Mouse (Mus musculus) embryonic facial prominence, embryonic 15.5 days (tissue): ENCODE results near the gene Aym1. TPM values are rescaled to one million over a fixed set of nuclear protein-coding genes. Genes with fewer than 3 reads are reported as not detected.

Experiments used
- ATAC-seq: fragments of 200-750 bp; cut with Nextera tagmentation; 2 replicates; pipeline ENCODE4 v1.8.0; 2017; ENCODE audit warnings: low read depth, moderate TSS enrichment; ENCODE audit not compliant: insufficient number of reproducible peaks, low FRiP score, low TSS enrichment
- H3K27ac ChIP-seq: fragments of 300-500 bp; sonication (generic); replicated peaks from 2 replicates; pipeline ENCODE4 v1.5.1; 2015; ENCODE audit warnings: mild to moderate bottlenecking, inconsistent platforms
- H3K27me3 ChIP-seq: fragments of 300-500 bp; sonication (generic); 2 replicates; pipeline ENCODE4 v1.6.1; 2015; ENCODE audit warnings: inconsistent platforms
- H3K36me3 ChIP-seq: fragments of 300-500 bp; sonication (generic); 2 replicates; pipeline ENCODE4 v1.6.1; 2015; ENCODE audit warnings: mild to moderate bottlenecking, inconsistent platforms
- H3K4me1 ChIP-seq: fragments of 300-500 bp; sonication (generic); 2 replicates; pipeline ENCODE4 v1.6.1; 2015; ENCODE audit warnings: inconsistent platforms
- H3K4me2 ChIP-seq: fragments of 300-500 bp; sonication (generic); replicated peaks from 2 replicates; pipeline ENCODE4 v1.6.1; 2015; ENCODE audit warnings: mild to moderate bottlenecking, inconsistent platforms
- H3K4me3 ChIP-seq: fragments of 300-500 bp; sonication (generic); replicated peaks from 2 replicates; pipeline ENCODE4 v1.5.1; 2015; ENCODE audit warnings: mild to moderate bottlenecking, inconsistent platforms
- H3K9ac ChIP-seq: fragments of 300-500 bp; sonication (generic); 2 replicates; pipeline ENCODE4 v1.6.1; 2015; ENCODE audit warnings: inconsistent platforms
- H3K9me3 ChIP-seq: fragments of 300-500 bp; sonication (generic); replicated peaks from 2 replicates; pipeline ENCODE4 v1.6.1; 2016; ENCODE audit warnings: inconsistent platforms
- WGBS: fragments of 180-500 bp; shearing (Covaris S2); methylation state at CpG from one replicate; pipeline ENCODE4 v1.1.7; 2015; 5-methylcytosine and 5-hydroxymethylcytosine counted together
- polyA plus RNA-seq: library from polyadenylated mRNA; unstranded; fragments of >200 nt; fragmentation: Nextera tagmentation; extraction: Ambion mirVana; gene quantifications from 2 replicates; pipeline ENCODE4 v1.2.1, GENCODE M21; 2015

Aym1 gene
- polyA plus RNA-seq, 1 experiment from 2014 or later = not detected

- WGBS = 30% methylated on average over 3 of the region's 3 CpGs
- Histone ChIP-seq H3K9me3 (no peaks in the 10 kb centered on the region), H3K9ac (no peak overlapping the region), H3K36me3 (no peaks in the 10 kb centered on the region), H3K4me1 (peaks cover 23% of the 10 kb centered on the region), H3K27me3 (peaks cover 9% of the 10 kb centered on the region; the same call in 1 of the 2 replicates), H3K27ac (0 out of 2 replicates have a peak overlapping the region, but pooled peaks have one; percentile 74), H3K4me3 (no peak overlapping the region), H3K4me2 (no peak overlapping the region)
- ATAC-seq = no peak
Measured at GRCm38 (mm10) chr5:113375783-113376182, 18.7 kb downstream of the Aym1 start.

- no peak overlapping the region for H3K4me3 ChIP-seq
- H3K9ac ChIP-seq = no peak overlapping the region
- H3K4me2 ChIP-seq = no peak overlapping the region
- no peak for ATAC-seq
- 58% methylated on average over 1 of the region's 1 CpGs for WGBS
- H3K9me3 ChIP-seq = no peaks in the 10 kb centered on the region
- peaks cover 23% of the 10 kb centered on the region for H3K4me1 ChIP-seq
- no peak overlapping the region for H3K27ac ChIP-seq
- H3K27me3 ChIP-seq = peaks cover 9% of the 10 kb centered on the region; the same call in 1 of the 2 replicates
- H3K36me3 ChIP-seq = no peaks in the 10 kb centered on the region
Measured at GRCm38 (mm10) chr5:113376292-113376691, 19.2 kb downstream of the Aym1 start.

- no peak for ATAC-seq
- 56% methylated on average over 5 of the region's 5 CpGs for WGBS
Measured at GRCm38 (mm10) chr5:113379416-113379815, 22.3 kb downstream of the Aym1 start.

GRCm38 (mm10) chr5:113380553-113380952 lies 23.5 kb downstream of the Aym1 start:
- Histone ChIP-seq H3K9ac (no peak overlapping the region), H3K4me1 (no peaks in the 10 kb centered on the region), H3K4me3 (no peak overlapping the region), H3K9me3 (no peaks in the 10 kb centered on the region), H3K36me3 (no peaks in the 10 kb centered on the region), H3K27ac (no peak overlapping the region), H3K4me2 (no peak overlapping the region), H3K27me3 (no peaks in the 10 kb centered on the region)
- no peak for ATAC-seq
- WGBS = 80% methylated on average over 8 of the region's 8 CpGs

More at GRCm38 (mm10) chr5:113379416-113379815, 22.3 kb downstream of the Aym1 start:
- no peak overlapping the region for H3K4me2 ChIP-seq
- no peaks in the 10 kb centered on the region for H3K9me3 ChIP-seq
- H3K27ac ChIP-seq = no peak overlapping the region
- H3K4me3 ChIP-seq = no peak overlapping the region
- no peak overlapping the region for H3K9ac ChIP-seq
- peaks cover 7% of the 10 kb centered on the region; the same call in 1 of the 2 replicates for H3K4me1 ChIP-seq
- no peaks in the 10 kb centered on the region for H3K27me3 ChIP-seq
- no peaks in the 10 kb centered on the region for H3K36me3 ChIP-seq

- no peaks in the 10 kb centered on the region for H3K4me1 ChIP-seq
- no peak for ATAC-seq
- no peaks in the 10 kb centered on the region for H3K9me3 ChIP-seq
- H3K27ac ChIP-seq = no peak overlapping the region
- 55% methylated on average over 4 of the region's 4 CpGs for WGBS
- H3K9ac ChIP-seq = no peak overlapping the region
- no peaks in the 10 kb centered on the region for H3K27me3 ChIP-seq
- H3K36me3 ChIP-seq = no peaks in the 10 kb centered on the region
- no peak overlapping the region for H3K4me3 ChIP-seq
- H3K4me2 ChIP-seq = no peak overlapping the region
Measured at GRCm38 (mm10) chr5:113382580-113382979, 25.5 kb downstream of the Aym1 start.

GRCm38 (mm10) chr5:113393766-113394165 lies 36.7 kb downstream of the Aym1 start:
- Histone ChIP-seq H3K9me3 (no peaks in the 10 kb centered on the region), H3K4me3 (no peak overlapping the region), H3K9ac (no peak overlapping the region), H3K27ac (no peak overlapping the region), H3K4me2 (no peak overlapping the region), H3K4me1 (no peaks in the 10 kb centered on the region), H3K36me3 (no peaks in the 10 kb centered on the region), H3K27me3 (no peaks in the 10 kb centered on the region)
- ATAC-seq = no peak
- 57% methylated on average over 8 of the region's 8 CpGs for WGBS

- 75% methylated on average over 17 of the region's 17 CpGs for WGBS
- no peak overlapping the region for H3K4me2 ChIP-seq
- H3K4me3 ChIP-seq = no peak overlapping the region
- no peaks in the 10 kb centered on the region for H3K4me1 ChIP-seq
- H3K36me3 ChIP-seq = no peaks in the 10 kb centered on the region
- no peaks in the 10 kb centered on the region for H3K27me3 ChIP-seq
- H3K9me3 ChIP-seq = no peaks in the 10 kb centered on the region; the same call in 1 of the 2 replicates
- no peak overlapping the region for H3K27ac ChIP-seq
- no peak overlapping the region for H3K9ac ChIP-seq
- no peak for ATAC-seq
Measured at GRCm38 (mm10) chr5:113396286-113396934, 39.3 kb downstream of the Aym1 start.

GRCm38 (mm10) chr5:113397443-113398317 lies 40.6 kb downstream of the Aym1 start:
- H3K27me3 ChIP-seq = no peaks in the 10 kb centered on the region
- H3K4me3 ChIP-seq = no peak overlapping the region
- no peak for ATAC-seq
- H3K27ac ChIP-seq = no peak overlapping the region
- H3K9ac ChIP-seq = no peak overlapping the region
- no peak overlapping the region for H3K4me2 ChIP-seq
- H3K4me1 ChIP-seq = no peaks in the 10 kb centered on the region
- no peaks in the 10 kb centered on the region for H3K36me3 ChIP-seq
- 71% methylated on average over 17 of the region's 17 CpGs for WGBS
- no peaks in the 10 kb centered on the region; the same call in 1 of the 2 replicates for H3K9me3 ChIP-seq

- Histone ChIP-seq H3K4me2 (no peak overlapping the region), H3K36me3 (no peaks in the 10 kb centered on the region), H3K27ac (no peak overlapping the region), H3K27me3 (no peaks in the 10 kb centered on the region), H3K9me3 (no peaks in the 10 kb centered on the region; the same call in 1 of the 2 replicates), H3K4me1 (no peaks in the 10 kb centered on the region), H3K9ac (no peak overlapping the region), H3K4me3 (no peak overlapping the region)
- no peak for ATAC-seq
- 60% methylated on average over 11 of the region's 11 CpGs for WGBS
Measured at GRCm38 (mm10) chr5:113402702-113403101, 45.6 kb downstream of the Aym1 start.

- H3K9ac ChIP-seq = no peak overlapping the region
- H3K4me2 ChIP-seq = no peak overlapping the region
- no peak overlapping the region for H3K4me3 ChIP-seq
- H3K27ac ChIP-seq = no peak overlapping the region
- H3K4me1 ChIP-seq = peaks cover 8% of the 10 kb centered on the region
- no peak for ATAC-seq
- no peaks in the 10 kb centered on the region for H3K27me3 ChIP-seq
- H3K9me3 ChIP-seq = no peaks in the 10 kb centered on the region
- WGBS = 0% methylated on average over 3 of the region's 3 CpGs
- H3K36me3 ChIP-seq = no peaks in the 10 kb centered on the region
Measured at GRCm38 (mm10) chr5:113407346-113407745, 50.3 kb downstream of the Aym1 start.
